Mouse (Mus musculus) central nervous system, embryonic 11.5 days (tissue): ENCODE measurements around the gene Ogg1. TPM values are rescaled to one million over a fixed set of nuclear protein-coding genes. Genes with fewer than 3 reads are reported as not detected.

Experiments
- polyA plus RNA-seq: library from polyadenylated mRNA; depleted of rRNA; stranded (reverse); fragments of >200 nt; gene quantifications from 2 replicates; pipeline ENCODE4 v1.2.3, GENCODE M21; 2012; rRNA removed

Gene Ogg1
- 14.8 and 21.2 TPM in 2 replicates for polyA plus RNA-seq

GRCm38 (mm10) chr6:113326533-113327315 is at the start of gene Ogg1:
Gene Ogg1 (plus strand): TSS chr6:113326972.

GRCm38 (mm10) chr6:113282101-113282802 is 44.5 kb upstream of the Ogg1 start, which contains the start of gene Cpne9:
Gene Cpne9 (plus strand): TSS chr6:113282307.

GRCm38 (mm10) chr6:113306986-113307349 is 19.8 kb upstream of the Ogg1 start, which contains the start of gene Brpf1:
Gene Brpf1 (plus strand): TSS chr6:113307137.

GRCm38 (mm10) chr6:113343177-113344092 is 16.7 kb downstream of the Ogg1 start, which contains the start of gene Camk1:
Gene Camk1 (minus strand): TSS chr6:113343984.

GRCm38 (mm10) chr6:113377496-113378385 is 51.0 kb downstream of the Ogg1 start, which contains the start of the genes Tada3 and Arpc4:
Gene Tada3 (minus strand): TSS chr6:113377883.
Gene Arpc4 (plus strand): TSS chr6:113378115.

Other genes with a start within 250 kb of the Ogg1 start
- 54.7 and 85.2 TPM in 2 replicates for gene Setd5, start 249.6 kb upstream of the Ogg1 start, polyA plus RNA-seq
- 19.1 and 31.3 TPM in 2 replicates for gene Lhfpl4, start 131.6 kb upstream of the Ogg1 start, polyA plus RNA-seq
- gene Mtmr14, start 89.1 kb upstream of the Ogg1 start, polyA plus RNA-seq, result 26.0 and 31.0 TPM in 2 replicates
- 0.11 and 0.37 TPM in 2 replicates for gene Cpne9, start 44.7 kb upstream of the Ogg1 start, polyA plus RNA-seq
- gene Brpf1, start 19.8 kb upstream of the Ogg1 start, polyA plus RNA-seq, result 44.3 and 47.2 TPM in 2 replicates
- 33.0 and 41.1 TPM in 2 replicates for gene Camk1, start 17.0 kb downstream of the Ogg1 start, polyA plus RNA-seq
- 42.3 and 67.4 TPM in 2 replicates for gene Tada3, start 50.9 kb downstream of the Ogg1 start, polyA plus RNA-seq
- 106 and 112 TPM in 2 replicates for gene Arpc4, start 51.1 kb downstream of the Ogg1 start, polyA plus RNA-seq
- gene Ttll3, start 62.3 kb downstream of the Ogg1 start, polyA plus RNA-seq, result 13.6 and 16.4 TPM in 2 replicates
- gene Rpusd3, start 92.4 kb downstream of the Ogg1 start, polyA plus RNA-seq, result 28.4 and 33.2 TPM in 2 replicates
- gene Cidec, start 108.8 kb downstream of the Ogg1 start, polyA plus RNA-seq, result 0.04 TPM in 2 replicates
- 34.3 and 56.9 TPM in 2 replicates for gene Jagn1, start 115.6 kb downstream of the Ogg1 start, polyA plus RNA-seq
- 0.66 and 1.4 TPM in 2 replicates for gene Il17re, start 131.5 kb downstream of the Ogg1 start, polyA plus RNA-seq
- gene Il17rc, start 144.5 kb downstream of the Ogg1 start, polyA plus RNA-seq, result 2.8 and 3.6 TPM in 2 replicates
- 21.3 and 43.5 TPM in 2 replicates for gene Creld1, start 156.3 kb downstream of the Ogg1 start, polyA plus RNA-seq
- gene Prrt3, start 175.0 kb downstream of the Ogg1 start, polyA plus RNA-seq, result 1.3 and 1.7 TPM in 2 replicates
- gene Emc3, start 204.7 kb downstream of the Ogg1 start, polyA plus RNA-seq, result 27.6 and 47.2 TPM in 2 replicates
- 16.9 and 20.6 TPM in 2 replicates for gene Fancd2, start 204.7 kb downstream of the Ogg1 start, polyA plus RNA-seq